Mouse (Mus musculus) CH12.LX (cell line): ENCODE data around the gene Acadsb. TPM values are rescaled to one million over a fixed set of nuclear protein-coding genes. Genes with fewer than 3 reads are reported as not detected.

Experiments used
- DNase-seq: peaks from one replicate; pipeline ENCODE4 v3.0.0-alpha.2; 2013; ENCODE audit errors: extremely low read depth
- H3K27ac ChIP-seq: 2 replicates; pipeline ENCODE4 v1.5.1; 2012; ENCODE audit warnings: low read depth, mild to moderate bottlenecking, control low read depth, moderate library complexity; ENCODE audit not compliant: insufficient read depth
- H3K27me3 ChIP-seq: replicated peaks from 2 replicates; pipeline ENCODE3; 2012; ENCODE audit warnings: inconsistent platforms
- H3K36me3 ChIP-seq, 2 experiments: replicated peaks in 1 of 2; 2 replicates each; pipeline versions ENCODE3 to v1.6.1; 2012; ENCODE audit warnings: inconsistent platforms in 1 of 2, low read length in 1 of 2, mild to moderate bottlenecking in 1 of 2, mixed read lengths in 1 of 2, moderate library complexity in 1 of 2; ENCODE audit not compliant: control insufficient read depth in 1 of 2, insufficient read depth in 1 of 2
- H3K4me1 ChIP-seq, 2 experiments: 2 replicates each; pipeline ENCODE4 v1.6.1; 2012; ENCODE audit warnings: inconsistent platforms in 1 of 2, moderate library complexity in 1 of 2; ENCODE audit not compliant: insufficient read depth in 2 of 2, control insufficient read depth in 1 of 2
- H3K4me2 ChIP-seq: 2 replicates; pipeline ENCODE4 v1.6.1; 2012; ENCODE audit warnings: low read depth, mild to moderate bottlenecking, control low read depth; ENCODE audit not compliant: poor library complexity, insufficient read depth, severe bottlenecking
- H3K4me3 ChIP-seq, 3 experiments: fragments of 150-350 bp in 1 of 3; sonication (generic) in 1 of 3; replicated peaks in 1 of 3; 2 replicates each; pipeline versions ENCODE3 to v1.5.1; 2011 to 2012; ENCODE audit warnings: low read depth in 2 of 3, low read length in 2 of 3, mild to moderate bottlenecking in 2 of 3, moderate library complexity in 2 of 3, control low read depth in 1 of 3, improper control_type of control experiment in 1 of 3, inconsistent platforms in 1 of 3, mixed read lengths in 1 of 3; ENCODE audit not compliant: poor library complexity in 1 of 3
- H3K79me2 ChIP-seq: replicated peaks from 2 replicates; pipeline ENCODE4 v1.6.1; 2012; ENCODE audit warnings: mild to moderate bottlenecking, moderate library complexity; ENCODE audit not compliant: control insufficient read depth, poor library complexity, insufficient read depth, severe bottlenecking; ENCODE audit errors: extremely low read depth
- H3K9ac ChIP-seq: 2 replicates; pipeline ENCODE4 v1.6.1; 2012; ENCODE audit warnings: low read depth, mild to moderate bottlenecking, control low read depth, moderate library complexity; ENCODE audit not compliant: insufficient read depth
- H3K9me3 ChIP-seq: replicated peaks from 2 replicates; pipeline ENCODE3; 2012; ENCODE audit warnings: low read length, inconsistent platforms, mixed read lengths
- BHLHE40 ChIP-seq: IDR thresholded peaks from 2 replicates; pipeline ENCODE4 v1.6.1; 2011; ENCODE audit warnings: mild to moderate bottlenecking, low read depth, low read length, improper control_type of control experiment
- CHD1 ChIP-seq: IDR thresholded peaks from 2 replicates; pipeline ENCODE4 v1.6.1; 2012; ENCODE audit warnings: low read depth, low read length, improper control_type of control experiment, inconsistent platforms
- CHD2 ChIP-seq: IDR thresholded peaks from 2 replicates; pipeline ENCODE4 v1.6.1; 2011; ENCODE audit warnings: low read length, improper control_type of control experiment
- E2F4 ChIP-seq: IDR thresholded peaks from 2 replicates; pipeline ENCODE4 v1.6.1; 2011; ENCODE audit warnings: low read depth, low read length, improper control_type of control experiment; ENCODE audit not compliant: insufficient replicate concordance
- ELF1 ChIP-seq: IDR thresholded peaks from 2 replicates; pipeline ENCODE4 v1.6.1; 2014; ENCODE audit warnings: low read depth, mild to moderate bottlenecking, inconsistent platforms, low read length, improper control_type of control experiment
- EP300 ChIP-seq: IDR thresholded peaks from 2 replicates; pipeline ENCODE4 v1.6.1; 2011; ENCODE audit warnings: low read length, improper control_type of control experiment
- HCFC1 ChIP-seq: IDR thresholded peaks from 2 replicates; pipeline ENCODE4 v1.6.1; 2012; ENCODE audit warnings: low read depth, mild to moderate bottlenecking, inconsistent platforms, low read length, improper control_type of control experiment
- IRF4 ChIP-seq: IDR thresholded peaks from 2 replicates; pipeline ENCODE4 v1.6.1; 2014; ENCODE audit warnings: low read depth, mild to moderate bottlenecking, inconsistent platforms, low read length, improper control_type of control experiment
- JUND ChIP-seq: conservative IDR thresholded peaks from 2 replicates; pipeline ENCODE4 v1.6.1; 2011; ENCODE audit warnings: low read depth, low read length, improper control_type of control experiment
- KAT2A ChIP-seq: IDR thresholded peaks from 2 replicates; pipeline ENCODE4 v1.6.1; 2012; ENCODE audit warnings: low read length, improper control_type of control experiment, inconsistent platforms; ENCODE audit not compliant: insufficient replicate concordance
- MAFK ChIP-seq: IDR thresholded peaks from 2 replicates; pipeline ENCODE4 v1.6.1; 2011; ENCODE audit warnings: low read length, improper control_type of control experiment; ENCODE audit not compliant: insufficient replicate concordance
- MAZ ChIP-seq: IDR thresholded peaks from 2 replicates; pipeline ENCODE4 v1.6.1; 2012; ENCODE audit warnings: low read depth, mild to moderate bottlenecking, inconsistent platforms, low read length, improper control_type of control experiment, moderate library complexity
- MEF2A ChIP-seq: IDR thresholded peaks from 2 replicates; pipeline ENCODE4 v1.6.1; 2014; ENCODE audit warnings: low read depth, mild to moderate bottlenecking, inconsistent platforms, low read length, improper control_type of control experiment, borderline replicate concordance
- MXI1 ChIP-seq: IDR thresholded peaks from 2 replicates; pipeline ENCODE4 v1.6.1; 2011; ENCODE audit warnings: mild to moderate bottlenecking, low read depth, low read length, improper control_type of control experiment
- NELFE ChIP-seq: IDR thresholded peaks from 2 replicates; pipeline ENCODE4 v1.6.1; 2011; ENCODE audit warnings: low read depth, low read length, improper control_type of control experiment
- NRF1 ChIP-seq: IDR thresholded peaks from 2 replicates; pipeline ENCODE4 v1.6.1; 2014; ENCODE audit warnings: low read depth, mild to moderate bottlenecking, inconsistent platforms, low read length, improper control_type of control experiment, moderate library complexity
- RAD21 ChIP-seq: IDR thresholded peaks from 2 replicates; pipeline ENCODE4 v1.6.1; 2011; ENCODE audit warnings: low read depth, mild to moderate bottlenecking, low read length, improper control_type of control experiment, moderate library complexity
- RCOR1 ChIP-seq: conservative IDR thresholded peaks from 2 replicates; pipeline ENCODE4 v1.6.1; 2012; ENCODE audit warnings: low read depth, mild to moderate bottlenecking, inconsistent platforms, low read length, improper control_type of control experiment
- SIN3A ChIP-seq: IDR thresholded peaks from 2 replicates; pipeline ENCODE4 v1.6.1; 2012; ENCODE audit warnings: low read length, improper control_type of control experiment, inconsistent platforms
- SMC3 ChIP-seq: IDR thresholded peaks from 2 replicates; pipeline ENCODE4 v1.6.1; 2011; ENCODE audit warnings: low read depth, low read length, improper control_type of control experiment
- TBP ChIP-seq: conservative IDR thresholded peaks from 2 replicates; pipeline ENCODE4 v1.6.1; 2011; ENCODE audit warnings: low read depth, low read length, improper control_type of control experiment
- UBTF ChIP-seq: IDR thresholded peaks from 2 replicates; pipeline ENCODE4 v1.6.1; 2012; ENCODE audit warnings: low read depth, mild to moderate bottlenecking, inconsistent platforms, low read length, improper control_type of control experiment, moderate library complexity
- USF1 ChIP-seq: IDR thresholded peaks from 2 replicates; pipeline ENCODE4 v1.6.1; 2014; ENCODE audit warnings: low read depth, mild to moderate bottlenecking, inconsistent platforms, low read length, improper control_type of control experiment
- USF2 ChIP-seq: conservative IDR thresholded peaks from 2 replicates; pipeline ENCODE4 v1.6.1; 2011; ENCODE audit warnings: low read depth, low read length, improper control_type of control experiment
- dilution Hi-C: fragments of 300-500 bp; cut with MboI; formaldehyde crosslinking; loops from 2 replicates; pipeline ENCODE4 v1.14.3; 2020; ENCODE audit warnings: low sequenced_read_pairs; ENCODE audit not compliant: extremely low pct_unique_long_range_greater_than_20kb, extremely low pct_ligation_motif_present
- in situ Hi-C: fragments of 300-500 bp; cut with MboI; formaldehyde crosslinking; loops from 3 replicates; pipeline ENCODE4 v1.14.3; 2019; ENCODE audit warnings: low sequenced_read_pairs, low pct_ligation_motif_present, low pct_unique_long_range_greater_than_20kb, mixed read lengths
- polyA plus RNA-seq: library from polyadenylated mRNA; unstranded; fragments of >175 nt; gene quantifications from 2 replicates; pipeline ENCODE4 v1.2.1, GENCODE M21; 2012; ENCODE audit warnings: low read depth; ENCODE audit not compliant: insufficient read length
- total RNA-seq, 2 experiments: library from RNA; depleted of rRNA; stranded (reverse); fragments of 300-350 nt in 1 of 2; fragments of >200 nt in 1 of 2; gene quantifications; 2 replicates each; pipeline ENCODE4 v1.2.3; 2012 to 2014

Gene Acadsb
- total and polyA plus RNA-seq, 3 experiments, result 11.1 to 15.6 (median 11.2) TPM

DNA sequence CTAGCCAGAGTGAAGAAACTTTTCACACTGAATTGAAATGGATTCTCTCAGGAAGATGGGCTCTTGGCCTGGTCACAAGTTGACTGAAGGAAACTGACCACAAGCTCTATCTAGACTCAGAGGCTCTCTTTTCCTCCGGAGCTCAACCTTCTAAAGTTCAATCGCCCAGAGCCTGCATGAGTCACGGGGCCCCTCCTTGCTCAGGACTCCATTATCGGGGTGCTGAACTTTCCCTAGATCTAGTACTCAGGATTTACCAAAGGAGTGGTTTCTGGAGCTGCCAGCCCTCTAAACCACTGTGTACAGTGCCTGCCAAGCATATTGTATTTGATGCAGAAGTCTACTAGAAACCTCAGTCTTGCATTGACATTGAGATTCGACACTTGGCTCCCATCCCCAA, 46.3 kb downstream of the Acadsb start:
- Histone ChIP-seq H3K9me3 (no peaks in the 10 kb centered on the region), H3K27me3 (peaks cover 11% of the 10 kb centered on the region), H3K4me1 (no peaks in the 10 kb centered on the region), H3K27ac (no peak overlapping the region), H3K4me2 (no peak overlapping the region), H3K79me2 (no peaks in the 10 kb centered on the region), H3K4me3 (no peak overlapping the region), H3K9ac (no peak overlapping the region), H3K36me3 (no peaks in the 10 kb centered on the region)
- DNase-seq, result no peak
- TF ChIP-seq MAZ (no peak), ELF1 (no peak), RAD21 (no peak), NELFE (no peak), NRF1 (no peak), RCOR1 (no peak), MEF2A (no peak), USF2 (no peak), MAFK (no peak), BHLHE40 (no peak), E2F4 (no peak), USF1 (no peak), CHD2 (no peak), CHD1 (no peak)
- in situ Hi-C loops (no loop called here), dilution Hi-C loops (no loop called here)

- no peak for DNase-seq
- Histone ChIP-seq H3K36me3 (no peaks in the 10 kb centered on the region), H3K9ac (no peak overlapping the region), H3K4me1 (peaks cover 0 to 3% of the 10 kb centered on the region in 2 experiments; a peak in 2 of 4 replicates), H3K9me3 (peaks cover 9% of the 10 kb centered on the region), H3K79me2 (no peaks in the 10 kb centered on the region), H3K27me3 (peaks cover 65% of the 10 kb centered on the region), H3K27ac (no peak overlapping the region), H3K4me2 (no peak overlapping the region), H3K4me3 (no peak overlapping the region)
- dilution Hi-C loops, result no loop called here
- TF ChIP-seq MAFK (no peak), EP300 (no peak), UBTF (no peak), JUND (no peak), SMC3 (no peak), E2F4 (no peak), RCOR1 (no peak), HCFC1 (no peak), SIN3A (no peak), CHD2 (no peak), NRF1 (no peak), KAT2A (no peak), MXI1 (no peak), TBP (no peak), IRF4 (no peak)
- in situ Hi-C loops, result no loop called here
Measured at GRCm38 (mm10) chr7:131465117-131465601, 54.8 kb downstream of the Acadsb start.
